Comparison of ENCODE assay signal across 9 mouse cellular contexts in the genomic region with DNA sequence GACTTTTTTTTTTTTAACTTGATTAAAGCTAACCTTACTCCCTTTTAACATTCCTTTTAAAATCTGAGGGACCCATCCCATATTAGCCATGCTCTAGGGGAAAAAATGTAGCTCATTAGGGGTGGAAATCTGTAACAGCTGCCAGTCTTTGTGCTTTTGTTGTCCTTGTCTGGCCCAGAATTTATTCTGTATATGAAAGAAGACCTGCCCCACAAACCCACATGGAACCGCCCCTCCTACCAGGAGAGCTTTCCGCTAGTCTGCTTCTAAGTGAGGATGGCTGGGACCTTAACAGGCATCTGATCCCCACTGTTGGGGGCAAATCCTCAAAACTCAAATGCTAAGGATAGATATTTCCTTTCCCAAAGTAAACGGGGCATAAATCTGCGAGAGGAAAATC.
DNase-seq lines count a peak whose midpoint lies in the region; ATAC-seq lines count a peak whose summit lies in the region.
"Had no signal": no experiment of that assay in that cellular context is flagged by ENCODE, and none has a peak within 500 bp of the region (broad histone marks: within the 10 kb centered on the region; RNA-seq: fewer than 3 reads in every experiment).

No protein-coding gene starts in this region.

- H3K9ac ChIP-seq in hindbrain, embryonic 11.5 days (ENCODE audit: low read depth, low read length): no peak overlapping the region
- H3K9ac ChIP-seq in midbrain, embryonic 13.5 days (replicated peaks): peak overlapping the region; percentile 42; the same call in 1 of the 2 replicates
- no peak overlapping the region for H3K9ac ChIP-seq in liver, embryonic 12.5 days

- DNase-seq in cerebellum, postnatal 10 days: peak; percentile 37 to 39
- no peak for DNase-seq in cerebellum, postnatal 36 days
- DNase-seq in embryonic facial prominence, embryonic 10.5 days (ENCODE audit: low spot score): peak; percentile 45
- DNase-seq in hindbrain, embryonic 11.5 days (ENCODE audit: low spot score): peak; percentile 52
- DNase-seq in gastrocnemius, postnatal 25 days: no peak
- no peak for DNase-seq in cerebellum, postnatal 14 days

- WGBS in embryonic facial prominence, embryonic 10.5 days: 20% methylated on average over 4 of the region's 4 CpGs
- WGBS in hindbrain, embryonic 11.5 days: 9% methylated on average over 4 of the region's 4 CpGs
- 3% methylated on average over 4 of the region's 4 CpGs for WGBS in midbrain, embryonic 13.5 days
- WGBS in liver, embryonic 12.5 days (ENCODE audit: insufficient replicate concordance): 52% methylated on average over 4 of the region's 4 CpGs

- H3K27me3 ChIP-seq in embryonic facial prominence, embryonic 10.5 days (replicated peaks; ENCODE audit: low read depth, poor library complexity, severe bottlenecking): no peaks in the 10 kb centered on the region; the same call in 1 of the 2 replicates
- no peaks in the 10 kb centered on the region for H3K27me3 ChIP-seq in hindbrain, embryonic 11.5 days (ENCODE audit: control insufficient read depth, insufficient read depth, low read length)
- no peaks in the 10 kb centered on the region for H3K27me3 ChIP-seq in midbrain, embryonic 13.5 days
- H3K27me3 ChIP-seq in liver, embryonic 12.5 days (replicated peaks): no peaks in the 10 kb centered on the region

- peak overlapping the region; percentile 60 for H3K27ac ChIP-seq in embryonic facial prominence, embryonic 10.5 days (replicated peaks)
- H3K27ac ChIP-seq in hindbrain, embryonic 11.5 days (ENCODE audit: low read depth, low read length): peak overlapping the region; percentile 49
- H3K27ac ChIP-seq in midbrain, embryonic 13.5 days: peak overlapping the region; percentile 79
- no peak overlapping the region for H3K27ac ChIP-seq in liver, embryonic 12.5 days

- H3K9me3 ChIP-seq in embryonic facial prominence, embryonic 10.5 days: no peaks in the 10 kb centered on the region
- H3K9me3 ChIP-seq in hindbrain, embryonic 11.5 days (ENCODE audit: control insufficient read depth, low read length): no peaks in the 10 kb centered on the region
- no peaks in the 10 kb centered on the region for H3K9me3 ChIP-seq in midbrain, embryonic 13.5 days
- H3K9me3 ChIP-seq in liver, embryonic 12.5 days (replicated peaks): no peaks in the 10 kb centered on the region

- peak; percentile 45; the same call in 1 of the 2 replicates for ATAC-seq in hindbrain, embryonic 11.5 days (ENCODE audit: low FRiP score)
- ATAC-seq in midbrain, embryonic 13.5 days: peak; percentile 66; the same call in 1 of the 2 replicates
- no peak for ATAC-seq in liver, embryonic 12.5 days

- no peak overlapping the region for H3K4me3 ChIP-seq in embryonic facial prominence, embryonic 10.5 days
- no peak overlapping the region for H3K4me3 ChIP-seq in hindbrain, embryonic 11.5 days (ENCODE audit: low read depth, low read length)
- no peak overlapping the region for H3K4me3 ChIP-seq in midbrain, embryonic 13.5 days (replicated peaks)
- no peak overlapping the region for H3K4me3 ChIP-seq in liver, embryonic 12.5 days
- H3K4me3 ChIP-seq: erythroblast, embryonic 14.5 days had no signal

- H3K4me2 ChIP-seq in hindbrain, embryonic 11.5 days (replicated peaks; ENCODE audit: low read depth, low read length): no peak overlapping the region; the same call in 1 of the 2 replicates
- H3K4me2 ChIP-seq in midbrain, embryonic 13.5 days (replicated peaks): peak overlapping the region; percentile 34
- H3K4me2 ChIP-seq in liver, embryonic 12.5 days: no peak overlapping the region

- peaks cover 30% of the 10 kb centered on the region for H3K4me1 ChIP-seq in embryonic facial prominence, embryonic 10.5 days
- no peaks in the 10 kb centered on the region; the same call in 1 of the 2 replicates for H3K4me1 ChIP-seq in hindbrain, embryonic 11.5 days (replicated peaks; ENCODE audit: control insufficient read depth, insufficient read depth, low read length)
- peaks cover 43% of the 10 kb centered on the region for H3K4me1 ChIP-seq in midbrain, embryonic 13.5 days (replicated peaks)
- no peaks in the 10 kb centered on the region for H3K4me1 ChIP-seq in liver, embryonic 12.5 days

- no peaks in the 10 kb centered on the region for H3K36me3 ChIP-seq in embryonic facial prominence, embryonic 10.5 days (replicated peaks)
- H3K36me3 ChIP-seq in hindbrain, embryonic 11.5 days (ENCODE audit: control insufficient read depth, insufficient read depth, low read length): no peaks in the 10 kb centered on the region
- no peaks in the 10 kb centered on the region for H3K36me3 ChIP-seq in midbrain, embryonic 13.5 days
- no peaks in the 10 kb centered on the region for H3K36me3 ChIP-seq in liver, embryonic 12.5 days

Comparison
In these comparisons a context has a peak if more than half of its experiments do, and no peak if none do; other contexts are left out.
1. DNase-seq: peak in cerebellum, postnatal 10 days (2 of 2), embryonic facial prominence, embryonic 10.5 days (single experiment) and hindbrain, embryonic 11.5 days (single experiment); none in cerebellum, postnatal 36 days (0 of 2), gastrocnemius, postnatal 25 days (single experiment) and cerebellum, postnatal 14 days (0 of 2).